In the genomic region with DNA sequence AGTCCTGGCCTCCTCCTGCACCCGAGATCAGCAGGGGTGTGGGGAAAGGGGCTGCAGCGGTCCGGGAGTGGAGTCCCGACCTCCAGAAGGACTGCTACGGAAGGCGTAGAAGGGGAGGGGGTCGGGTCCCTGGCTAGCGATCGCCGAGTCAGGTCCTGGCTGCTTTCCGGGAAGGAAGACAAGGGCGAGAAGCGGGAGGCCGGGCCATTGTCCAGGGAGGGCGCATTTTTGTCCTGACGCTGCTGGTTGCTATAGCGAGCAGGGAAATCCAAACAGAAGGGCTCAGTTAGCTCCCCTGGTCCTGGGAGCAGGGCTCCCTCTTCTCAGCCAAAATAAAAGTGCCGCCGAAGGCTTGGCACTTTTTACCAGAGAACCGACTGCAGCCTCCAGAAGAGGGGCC, we compare ENCODE assay signal across 9 mouse cellular contexts. TPM values are rescaled to one million over a fixed set of nuclear protein-coding genes. Genes with fewer than 3 reads are reported as not detected.
DNase-seq lines count a peak whose midpoint lies in the region; ATAC-seq lines count a peak whose summit lies in the region.
"Had no signal": no experiment of that assay in that cellular context is flagged by ENCODE, and none has a peak within 500 bp of the region (broad histone marks: within the 10 kb centered on the region; RNA-seq: fewer than 3 reads in every experiment).

No protein-coding gene starts in this region.

- peak overlapping the region; percentile 47 for H3K4me3 ChIP-seq in forebrain, embryonic 16.5 days (replicated peaks; ENCODE audit: low read length)
- H3K4me3 ChIP-seq in neural tube, embryonic 13.5 days: peak overlapping the region; percentile 45

- H3K27me3 ChIP-seq in forebrain, embryonic 16.5 days (replicated peaks; ENCODE audit: control insufficient read depth, insufficient read depth, low read length): 0 out of 2 replicates have a peak, but pooled peaks cover 5% of the 10 kb centered on the region
- peaks cover 39% of the 10 kb centered on the region; the same call in 1 of the 2 replicates for H3K27me3 ChIP-seq in neural tube, embryonic 13.5 days

- H3K9me3 ChIP-seq in forebrain, embryonic 16.5 days (ENCODE audit: control insufficient read depth, low read length): no peaks in the 10 kb centered on the region
- H3K9me3 ChIP-seq in neural tube, embryonic 13.5 days: no peaks in the 10 kb centered on the region

- H3K27ac ChIP-seq in forebrain, embryonic 16.5 days (ENCODE audit: low read length): peak overlapping the region; percentile 91
- peak overlapping the region; percentile 84 for H3K27ac ChIP-seq in neural tube, embryonic 13.5 days (replicated peaks)

- DNase-seq in cerebellum, adult 11-12 months: peak; percentile 46
- no peak for DNase-seq in cerebellum, adult 8-10 months
- peak; percentile 75 for DNase-seq in ES-CJ7 (ENCODE audit: low read depth, low spot score)
- peak; percentile 66 to 71 for DNase-seq in left cerebral cortex, postnatal 14 days (ENCODE audit: low spot score in 2 of 2)
- DNase-seq in urinary bladder, postnatal 14 days (ENCODE audit: low spot score): no peak
- DNase-seq in ovary, postnatal 36 days (ENCODE audit: low spot score): no peak

- peaks cover 48% of the 10 kb centered on the region for H3K4me1 ChIP-seq in forebrain, embryonic 16.5 days (replicated peaks; ENCODE audit: control insufficient read depth, insufficient read depth, low read length)
- peaks cover 65% of the 10 kb centered on the region for H3K4me1 ChIP-seq in neural tube, embryonic 13.5 days (replicated peaks)

- WGBS in forebrain, embryonic 16.5 days: under 1% methylated on average over 20 of the region's 20 CpGs
- WGBS in neural tube, embryonic 13.5 days: under 1% methylated on average over 20 of the region's 20 CpGs

- H3K9ac ChIP-seq in forebrain, embryonic 16.5 days (replicated peaks; ENCODE audit: low read depth, low read length): peak overlapping the region; percentile 67
- peak overlapping the region; percentile 71 for H3K9ac ChIP-seq in neural tube, embryonic 13.5 days

- no peaks in the 10 kb centered on the region for H3K36me3 ChIP-seq in forebrain, embryonic 16.5 days (ENCODE audit: control insufficient read depth, insufficient read depth)
- H3K36me3 ChIP-seq in neural tube, embryonic 13.5 days: no peaks in the 10 kb centered on the region

- peak overlapping the region; percentile 77 for H3K4me2 ChIP-seq in forebrain, embryonic 16.5 days (ENCODE audit: low read length)
- peak overlapping the region; percentile 67 for H3K4me2 ChIP-seq in neural tube, embryonic 13.5 days

- peak; percentile 46 for ATAC-seq in forebrain, embryonic 16.5 days
- ATAC-seq in neural tube, embryonic 13.5 days (ENCODE audit: low read depth): peak; percentile 40

- intact Hi-C loops in left cerebral cortex, postnatal 14 days (cut with DNase I): loop anchor here (5.0 kb wide), 2 partner anchors 427 to 1332 kb away; no protein-coding TSS in a partner anchor

RNA-seq across cellular contexts. Expression of a gene that starts 6.8 kb away (rescaled TPM):
- polyA plus RNA-seq in forebrain, embryonic 16.5 days (2015; fragmentation: Nextera tagmentation; extraction: Ambion mirVana): 48.1 and 58.3 TPM in 2 replicates
- 10 to 100 TPM; 28.7 to 31.3 TPM for total RNA-seq in left cerebral cortex, postnatal 14 days (2021)
- 20.8 and 25.0 TPM in 2 replicates for polyA plus RNA-seq in neural tube, embryonic 13.5 days (2015; fragmentation: Nextera tagmentation; extraction: Ambion mirVana)
- total RNA-seq: common myeloid progenitor, adult 5-6 weeks had no signal

Comparison
In these comparisons a context has a peak if more than half of its experiments do, and no peak if none do; other contexts are left out.
1. DNase-seq: peak in cerebellum, adult 11-12 months (single experiment), ES-CJ7 (single experiment) and left cerebral cortex, postnatal 14 days (2 of 2); none in cerebellum, adult 8-10 months (single experiment), urinary bladder, postnatal 14 days (single experiment) and ovary, postnatal 36 days (single experiment).